In the genomic region with DNA sequence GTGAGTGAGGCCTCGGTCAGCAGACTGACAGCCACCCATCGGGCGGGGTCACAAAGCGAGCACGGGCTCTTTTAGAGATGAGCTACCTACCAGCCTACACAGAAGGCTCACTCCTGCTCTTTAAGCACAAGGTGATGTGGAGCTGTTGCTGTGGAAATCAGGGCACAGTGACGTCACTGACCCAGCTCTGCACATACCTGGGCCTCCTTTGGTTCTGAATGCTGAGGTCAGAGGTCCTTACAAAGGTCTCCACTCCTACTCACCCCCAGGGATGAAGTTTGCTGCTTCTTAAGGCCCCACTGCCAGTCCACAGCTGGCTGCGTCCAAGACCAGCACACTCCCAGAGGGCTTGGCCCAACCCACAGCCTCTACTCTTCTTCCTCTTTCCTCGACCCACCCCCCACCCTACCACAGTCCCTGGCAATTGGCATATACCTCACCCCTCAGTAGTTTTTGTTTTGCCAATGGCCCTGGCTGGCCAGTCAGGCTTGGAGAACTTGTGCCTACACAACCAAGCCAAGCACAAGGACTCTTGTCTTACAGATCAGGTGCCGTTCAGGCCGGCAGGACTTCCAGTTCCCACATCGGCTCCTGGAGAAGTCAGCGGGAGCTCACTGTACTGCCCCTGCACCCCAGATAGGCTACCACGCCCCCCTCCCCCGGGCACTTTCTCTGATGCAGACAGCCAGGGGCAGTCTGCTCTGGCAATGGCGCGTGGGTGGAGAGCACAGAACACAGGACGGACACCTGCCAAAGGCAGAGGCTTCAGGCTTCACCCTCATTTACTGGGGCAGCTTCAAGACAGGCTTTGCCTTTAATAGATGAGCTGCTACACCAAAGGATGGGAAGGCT, we compare ENCODE assay signal across 8 mouse cellular contexts. TPM values are rescaled to one million over a fixed set of nuclear protein-coding genes. Genes with fewer than 3 reads are reported as not detected.
DNase-seq lines count a peak whose midpoint lies in the region; ATAC-seq lines count a peak whose summit lies in the region.

No protein-coding gene starts in this region.

- H3K36me3 ChIP-seq in limb, embryonic 10.5 days: peaks cover 11% of the 10 kb centered on the region

- H3K27me3 ChIP-seq in limb, embryonic 10.5 days (ENCODE audit: low read depth, poor library complexity, severe bottlenecking): peaks cover 14% of the 10 kb centered on the region; the same call in 1 of the 2 replicates

- H3K9me3 ChIP-seq in limb, embryonic 10.5 days (replicated peaks): no peaks in the 10 kb centered on the region

- H3K27ac ChIP-seq in limb, embryonic 10.5 days: peak overlapping the region; percentile 0; the same call in 1 of the 2 replicates

- no peak overlapping the region for H3K4me3 ChIP-seq in limb, embryonic 10.5 days

- DNase-seq in layer of hippocampus, postnatal 10 days (ENCODE audit: low spot score in 2 of 2): peak; percentile 64 to 71
- DNase-seq in layer of hippocampus, adult 18-20 months (ENCODE audit: low spot score in 2 of 2): no peak
- DNase-seq in B cell, adult 2 months: peak; percentile 60 to 61
- peak; percentile 30 for DNase-seq in MN1 (ENCODE audit: low spot score)
- DNase-seq in limb, embryonic 10.5 days (ENCODE audit: low spot score): no peak
- DNase-seq in retina, postnatal 1 day: no peak
- no peak for DNase-seq in thymus, adult 18-20 months

- H3K4me1 ChIP-seq in limb, embryonic 10.5 days: peaks cover 24% of the 10 kb centered on the region

- 76% methylated on average over 17 of the region's 17 CpGs for WGBS in limb, embryonic 10.5 days

- no peak for ATAC-seq in cerebellum, adult (ENCODE audit: insufficient number of reproducible peaks, low FRiP score, low TSS enrichment)

RNA-seq across cellular contexts. Expression of a gene that starts 14.1 kb away (rescaled TPM):
- 100 to 1,000 TPM; 371 to 388 TPM for total RNA-seq in layer of hippocampus, postnatal 10 days (2021)
- total RNA-seq in layer of hippocampus, adult 18-20 months (2021): 100 to 1,000 TPM; 182 to 186 TPM
- 36.6 and 47.0 TPM in 2 replicates for polyA plus RNA-seq in limb, embryonic 10.5 days (2016; fragmentation: Nextera tagmentation; extraction: Ambion mirVana)

RNA-seq across cellular contexts. Expression of a gene that starts 39.2 kb away (rescaled TPM):
- 10 to 100 TPM; 53.7 to 54.5 TPM for total RNA-seq in layer of hippocampus, postnatal 10 days (2021)
- 10 to 100 TPM; 47.4 to 55.1 TPM for total RNA-seq in layer of hippocampus, adult 18-20 months (2021)
- 24.2 and 24.9 TPM in 2 replicates for polyA plus RNA-seq in limb, embryonic 10.5 days (2016; fragmentation: Nextera tagmentation; extraction: Ambion mirVana)

RNA-seq across cellular contexts. Expression of a gene that starts 41.8 kb away (rescaled TPM):
- total RNA-seq in layer of hippocampus, postnatal 10 days (2021): 10 to 100 TPM; 27.6 to 28.5 TPM
- total RNA-seq in layer of hippocampus, adult 18-20 months (2021): 10 to 100 TPM; 17.7 to 18.5 TPM
- 21.8 and 22.2 TPM in 2 replicates for polyA plus RNA-seq in limb, embryonic 10.5 days (2016; fragmentation: Nextera tagmentation; extraction: Ambion mirVana)

RNA-seq across cellular contexts. Expression of a gene that starts 55.8 kb away (rescaled TPM):
- 10 to 100 TPM; 29.3 to 38.8 TPM for total RNA-seq in layer of hippocampus, postnatal 10 days (2021)
- total RNA-seq in layer of hippocampus, adult 18-20 months (2021): 10 to 100 TPM; 19.3 to 21.2 TPM
- 4.3 and 5.8 TPM in 2 replicates for polyA plus RNA-seq in limb, embryonic 10.5 days (2016; fragmentation: Nextera tagmentation; extraction: Ambion mirVana)

Comparison
In these comparisons a context has a peak if more than half of its experiments do, and no peak if none do; other contexts are left out.
1. DNase-seq: peak in layer of hippocampus, postnatal 10 days (2 of 2), B cell, adult 2 months (2 of 2) and MN1 (single experiment); none in layer of hippocampus, adult 18-20 months (0 of 2), limb, embryonic 10.5 days (single experiment), retina, postnatal 1 day (single experiment) and thymus, adult 18-20 months (0 of 2).